Mouse (Mus musculus): ENCODE measurements around the gene Lypd4.

DNA sequence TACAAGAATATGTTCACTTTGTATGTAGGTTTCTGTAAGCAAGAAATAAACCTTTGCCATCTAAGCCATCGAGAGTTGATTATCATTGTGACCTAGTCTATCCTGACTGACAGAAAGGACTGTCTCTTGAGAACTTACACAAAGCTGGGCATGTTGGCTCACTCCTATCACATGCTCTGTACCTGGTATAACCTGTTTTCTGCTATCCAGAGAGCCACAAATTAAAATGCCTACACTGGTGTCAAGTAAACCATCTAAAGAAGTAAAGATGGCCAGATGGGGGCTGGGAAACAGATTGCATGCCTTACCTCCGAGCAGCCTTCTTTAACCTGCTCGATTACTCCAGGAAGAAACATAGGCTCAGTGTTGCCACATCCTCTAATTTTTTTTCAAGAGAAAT is 7.8 kb upstream of the Lypd4 start:
- TF ChIP-seq POLR2A (IDR thresholded peaks at IDR 0.05; ENCODE audit: extremely low read depth, insufficient read depth, low read length) (no peak), CTCF (IDR thresholded peaks at IDR 0.05; ENCODE audit: low read depth, low read length) (no peak)

Data from liver, adult 2 months (tissue).